Mouse (Mus musculus) c-Kit-negative CD71-positive TER-119-positive erythroid progenitor cells, embryonic 14.5 days (primary cell): Measurements from ENCODE around the gene Greb1.

Experiments used
- DNase-seq: peaks from one replicate; pipeline ENCODE4 v3.0.0-alpha.2; 2013; ENCODE audit warnings: low read depth, low spot score

The Greb1 gene

GRCm38 (mm10) chr12:16763649-16764422, 36.9 kb downstream of the Greb1 start:
- no peak for DNase-seq

DNA sequence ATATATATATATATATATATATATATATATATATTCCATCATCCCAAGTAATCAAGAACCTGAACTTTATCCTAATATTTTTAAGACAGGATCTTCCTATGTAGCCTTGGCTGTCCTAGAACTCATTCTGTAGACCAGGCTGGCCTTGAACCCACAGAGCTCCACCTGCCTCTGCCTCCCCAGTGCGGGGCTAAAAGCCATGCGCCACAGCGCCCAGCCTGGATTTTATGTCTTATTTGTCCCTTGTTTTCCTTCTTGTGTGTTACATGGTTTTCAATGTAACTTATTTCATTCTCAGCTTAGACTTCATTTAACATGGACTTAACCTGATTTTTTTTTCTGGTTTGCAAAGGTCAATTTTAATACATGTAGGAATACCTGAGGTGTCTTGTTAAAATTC, 39.2 kb downstream of the Greb1 start:
- DNase-seq, result no peak

- no peak for DNase-seq
Measured at GRCm38 (mm10) chr12:16760246-16760645, 40.4 kb downstream of the Greb1 start.

GRCm38 (mm10) chr12:16754311-16754710, 46.4 kb downstream of the Greb1 start:
- DNase-seq, result no peak

DNA sequence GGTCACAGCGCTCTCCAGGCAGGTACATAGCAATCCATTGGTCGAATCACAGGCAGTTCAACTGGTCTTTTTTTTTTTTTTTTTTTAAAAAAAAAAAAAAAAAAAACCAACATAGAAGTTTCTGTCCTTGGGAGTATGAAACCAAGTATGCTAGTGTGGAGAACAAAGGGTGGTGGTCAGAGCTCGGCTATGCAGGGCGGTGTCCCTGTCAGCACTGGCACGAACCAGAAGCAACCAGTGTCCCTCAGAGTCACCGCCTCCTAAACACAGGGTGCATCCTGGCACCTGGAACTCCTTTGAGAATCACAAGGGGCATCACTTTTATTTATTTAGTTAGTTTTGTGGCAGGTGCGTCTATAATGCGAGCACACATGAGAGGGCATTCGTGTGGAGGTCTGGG, 47.1 kb downstream of the Greb1 start:
- DNase-seq, result no peak

DNA sequence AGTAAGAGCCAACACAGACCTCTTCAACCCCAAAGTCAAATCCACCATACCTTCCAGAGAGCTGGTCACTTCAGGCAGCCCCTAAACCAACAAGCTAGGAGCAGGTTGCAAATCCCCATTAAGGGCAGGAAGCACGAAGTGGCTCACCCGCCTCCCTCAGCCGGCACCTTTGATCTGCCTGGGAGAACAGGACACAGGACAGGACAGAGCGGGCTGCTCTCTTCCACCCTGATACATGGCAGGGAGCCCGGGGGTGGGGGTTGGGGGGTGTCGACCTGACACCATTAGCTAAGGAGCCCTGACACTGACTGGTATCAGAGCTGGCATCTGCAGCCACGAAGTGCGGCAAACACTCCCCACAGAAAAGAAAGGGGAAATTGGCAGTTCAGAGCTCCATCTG, 47.6 kb downstream of the Greb1 start:
- no peak for DNase-seq

GRCm38 (mm10) chr12:16752236-16752840, 48.3 kb downstream of the Greb1 start:
- no peak for DNase-seq

DNA sequence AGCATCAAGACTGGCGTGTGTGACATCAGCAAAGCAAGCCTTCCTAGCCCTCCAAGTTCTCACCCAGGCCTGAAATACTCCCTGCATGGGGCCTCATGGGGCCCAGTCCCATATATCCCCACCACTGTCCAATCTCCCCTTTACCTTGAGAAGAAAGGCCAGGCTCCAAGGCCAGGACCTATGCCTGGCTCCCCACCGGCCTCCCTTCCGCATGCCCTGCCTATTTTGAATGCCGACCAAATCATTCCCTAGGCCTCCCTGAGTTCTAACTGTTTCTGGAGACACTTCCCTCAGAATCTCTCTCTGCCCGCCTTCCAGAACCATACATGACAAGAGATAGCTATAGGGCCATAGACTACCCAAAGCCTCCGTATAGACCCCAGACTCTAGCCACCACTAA, 49.1 kb downstream of the Greb1 start:
- DNase-seq, result no peak

- no peak for DNase-seq
Measured at GRCm38 (mm10) chr12:16740059-16740458, 60.6 kb downstream of the Greb1 start.

- DNase-seq, result no peak
Measured at GRCm38 (mm10) chr12:16737266-16737665, 63.4 kb downstream of the Greb1 start.

DNA sequence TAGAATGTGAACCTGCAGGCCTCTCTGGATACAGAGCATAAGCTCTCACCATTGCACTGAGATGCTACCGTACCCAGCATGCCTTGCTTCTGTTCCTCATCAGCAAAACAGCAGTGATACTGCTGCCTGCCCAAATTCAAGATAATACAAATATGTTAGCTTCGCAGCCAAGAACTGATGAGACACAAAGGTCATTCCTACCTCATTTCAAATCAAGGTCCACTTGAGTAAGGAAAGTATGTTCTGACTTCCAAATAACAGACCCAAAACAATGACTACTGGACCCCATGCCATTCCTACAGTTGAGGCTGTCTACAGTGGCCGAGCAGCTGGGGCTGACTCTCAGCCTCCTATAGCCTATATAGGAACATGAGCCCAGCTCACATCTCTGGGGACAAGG, 66.0 kb downstream of the Greb1 start:
- no peak for DNase-seq

DNA sequence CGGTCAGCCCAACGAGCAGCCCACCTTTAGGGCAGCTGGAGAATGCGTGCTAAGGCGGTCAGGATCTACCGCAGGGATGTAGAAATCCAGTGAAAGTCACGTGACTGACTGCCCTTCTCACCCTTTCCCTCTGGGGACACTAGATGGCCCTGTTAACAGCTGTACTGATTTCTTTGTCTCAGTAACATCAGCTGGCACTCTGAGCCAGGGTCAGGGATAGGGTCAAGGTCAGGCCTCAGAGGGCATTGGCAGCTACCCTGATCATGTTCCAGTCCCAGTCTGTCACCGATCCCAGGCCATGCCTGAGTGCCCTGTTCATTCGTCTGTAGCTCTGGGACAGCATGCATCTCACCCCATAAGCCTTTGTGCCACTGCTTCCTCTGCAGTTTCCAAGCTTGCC, 66.7 kb downstream of the Greb1 start:
- no peak for DNase-seq

DNA sequence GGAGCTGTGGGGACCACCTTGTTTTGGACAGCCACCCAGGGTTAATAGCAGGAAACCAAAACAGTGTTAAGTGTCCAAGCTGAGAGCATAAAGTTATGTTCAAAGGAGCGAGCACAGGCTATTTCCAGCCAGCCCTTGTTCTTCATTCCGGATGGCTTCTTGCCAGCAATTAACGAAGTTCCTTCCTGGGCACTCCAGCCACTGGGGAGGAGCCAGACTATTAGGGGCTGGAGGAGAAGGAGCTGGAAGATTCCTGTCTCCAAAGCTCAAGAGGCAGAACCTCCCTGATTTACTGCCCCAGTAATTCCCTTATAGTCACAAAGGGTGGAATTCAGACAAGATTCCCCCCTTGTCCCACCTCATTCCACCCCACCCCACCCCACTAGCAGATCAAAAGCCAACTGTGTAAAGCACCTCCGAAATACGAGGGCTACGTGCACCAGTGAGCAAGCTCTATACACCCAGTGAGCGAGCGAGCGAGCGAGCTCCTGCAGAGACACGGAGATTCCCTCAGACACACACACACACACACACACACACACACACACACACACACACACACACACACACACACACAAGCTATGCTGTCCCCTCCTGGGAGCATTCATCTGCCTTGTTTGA, 69.5 kb downstream of the Greb1 start:
- no peak for DNase-seq

- no peak for DNase-seq
Measured at GRCm38 (mm10) chr12:16730196-16730595, 70.5 kb downstream of the Greb1 start.

- no peak for DNase-seq
Measured at GRCm38 (mm10) chr12:16728221-16728620, 72.5 kb downstream of the Greb1 start.

- no peak for DNase-seq
Measured at GRCm38 (mm10) chr12:16726229-16726628, 74.5 kb downstream of the Greb1 start.

DNA sequence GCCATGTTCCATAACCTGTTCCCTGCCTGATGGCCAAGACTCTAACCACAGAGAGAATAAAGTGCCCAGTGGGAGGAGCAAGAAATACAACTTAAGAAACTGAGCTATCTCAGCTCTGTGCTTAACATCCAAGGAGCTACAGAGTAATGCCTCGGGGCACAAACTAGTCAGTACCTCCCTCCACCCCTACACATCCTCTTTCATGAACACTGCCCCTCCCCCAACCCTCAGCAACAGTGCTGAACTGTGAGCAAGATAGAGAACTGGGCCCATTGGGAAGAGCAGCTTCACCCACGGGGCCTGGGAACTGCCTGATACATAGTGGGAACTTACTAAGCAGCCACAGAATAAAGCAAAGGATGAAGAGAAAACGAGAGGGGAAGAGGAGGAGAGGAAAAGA, 77.1 kb downstream of the Greb1 start:
- DNase-seq, result no peak

DNA sequence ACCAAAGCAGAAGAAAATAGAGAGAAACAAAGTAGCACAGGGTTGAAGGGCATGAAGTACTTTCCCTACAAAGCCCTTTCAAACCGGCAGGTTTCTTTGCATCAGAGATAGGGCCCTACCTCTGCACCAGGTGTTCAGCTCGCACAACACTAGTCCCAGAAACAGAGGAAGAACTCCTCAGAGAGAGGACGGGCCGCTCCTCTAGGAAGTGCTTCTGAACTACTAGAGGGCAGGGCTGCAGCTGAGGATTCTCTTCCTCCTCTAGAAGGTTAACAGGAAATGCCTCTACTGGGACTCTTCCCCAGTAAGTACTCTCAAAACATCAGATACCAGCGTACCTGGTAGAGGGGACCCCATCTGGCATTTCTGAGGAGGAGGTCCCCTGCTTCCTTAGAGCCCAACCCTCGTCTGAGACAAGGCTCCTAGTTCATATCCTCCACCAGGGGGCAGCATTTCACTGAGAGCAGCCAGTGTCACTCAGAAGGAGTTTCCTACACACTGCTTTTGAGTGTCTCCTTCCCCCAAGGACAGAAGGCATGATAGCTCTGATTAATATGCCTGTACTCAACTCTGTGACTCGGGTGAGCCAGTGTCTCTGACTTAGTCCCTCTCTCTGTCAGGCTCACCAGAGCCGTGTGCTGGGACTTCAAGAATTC, 81.9 kb downstream of the Greb1 start:
- peak; percentile 8 for DNase-seq

- no peak for DNase-seq
Measured at GRCm38 (mm10) chr12:16717653-16718052, 83.0 kb downstream of the Greb1 start.

DNA sequence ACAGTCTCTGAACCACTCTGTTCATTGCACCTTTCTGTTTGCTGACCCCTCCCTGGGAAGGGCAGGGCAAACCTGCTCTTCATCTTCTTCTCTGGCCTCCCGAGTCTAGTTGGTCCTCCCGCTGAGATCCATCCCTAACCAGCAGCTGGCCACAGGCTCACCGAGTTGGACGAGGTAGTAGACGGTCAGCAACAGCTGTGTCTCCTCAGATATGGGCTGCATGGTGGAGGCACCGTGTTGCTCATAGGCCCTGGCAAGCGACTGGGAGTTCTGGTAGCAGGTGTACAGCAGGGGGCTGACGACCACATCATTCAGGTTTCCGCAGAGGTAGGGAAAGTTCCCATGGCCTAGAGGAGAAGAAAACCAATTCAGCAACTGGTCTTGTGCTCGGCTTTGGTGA, 86.1 kb downstream of the Greb1 start:
- DNase-seq, result no peak

- DNase-seq, result no peak
Measured at GRCm38 (mm10) chr12:16698691-16699090, 102.0 kb downstream of the Greb1 start.

GRCm38 (mm10) chr12:16696146-16696545, 104.5 kb downstream of the Greb1 start:
- no peak for DNase-seq
